Mouse (Mus musculus): Measurements from ENCODE around the gene Fmnl3. TPM values are rescaled to one million over a fixed set of nuclear protein-coding genes. Genes with fewer than 3 reads are reported as not detected.
"Not testable (repeated sequence)": the region's sequence is repeated elsewhere in the genome, so short reads cannot be mapped to it uniquely, and the experiment has no call there.

The Fmnl3 gene
- total RNA-seq, 2 experiments from 2014 or later: 0.61 to 0.70 TPM

DNA sequence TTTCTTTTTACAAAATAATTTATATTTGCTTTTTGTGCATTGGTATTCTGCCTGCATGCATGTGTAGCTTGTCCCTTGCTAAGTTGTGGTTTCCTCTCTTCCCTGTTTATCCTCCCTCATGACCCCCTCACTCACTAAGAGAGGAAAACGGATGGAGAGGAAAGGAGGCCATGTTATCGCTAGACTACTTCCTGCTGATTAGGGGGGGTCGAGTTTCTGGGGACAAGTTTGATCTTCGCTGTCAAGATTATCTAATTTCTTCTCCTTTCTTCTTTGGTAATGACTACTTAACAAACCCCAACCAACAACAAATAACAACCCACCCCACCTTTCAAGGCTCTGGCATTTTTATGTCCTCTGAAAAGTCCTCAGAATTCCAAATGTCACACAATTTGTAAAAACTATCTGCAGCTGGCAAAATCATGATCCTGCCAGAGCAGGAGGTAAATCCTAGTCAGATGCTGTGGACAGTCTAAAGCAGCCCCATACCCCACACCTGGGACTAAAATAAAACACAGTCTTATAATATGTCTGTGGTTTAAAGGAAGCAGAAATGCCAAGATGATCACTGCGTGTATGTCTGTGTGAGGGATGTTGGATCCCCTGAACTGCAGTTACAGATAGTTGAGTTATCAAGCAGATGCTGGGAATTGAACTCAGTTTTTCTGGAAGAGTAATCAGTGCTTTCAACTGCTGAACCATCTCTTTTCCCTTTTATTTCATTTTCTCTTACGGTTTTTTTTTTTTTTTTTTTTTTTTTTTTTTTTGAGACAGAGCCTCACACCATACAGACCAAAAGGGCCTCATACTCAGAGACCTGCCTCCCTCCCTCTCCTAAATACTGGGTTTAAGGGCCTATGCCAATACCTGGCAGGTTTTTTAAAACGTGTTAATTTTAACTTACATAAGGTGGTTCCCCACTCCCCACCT, 20.5 kb upstream of the Fmnl3 start:
- no peak for ATAC-seq (replicated peaks; ENCODE audit: low FRiP score, low TSS enrichment, poor library complexity, severe bottlenecking)

DNA sequence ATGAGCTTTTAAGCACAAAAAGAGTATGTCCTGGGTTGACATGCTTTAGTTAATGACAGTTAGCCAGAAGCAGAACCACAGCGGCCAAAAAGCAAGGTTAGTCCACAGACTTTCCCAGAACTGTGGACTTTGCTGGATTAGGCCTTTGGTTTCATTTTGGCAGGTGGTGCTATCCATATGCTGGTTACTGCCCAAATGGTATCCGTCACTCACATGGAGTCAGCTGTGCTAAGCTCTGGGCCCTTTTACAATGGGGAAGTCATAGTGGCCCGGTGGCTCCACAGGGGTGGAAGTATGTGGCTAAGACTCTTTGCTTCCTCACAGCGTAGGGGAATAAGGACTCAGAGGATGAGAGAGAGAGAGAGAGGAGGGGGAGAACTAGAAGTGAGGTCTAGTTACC, 17.7 kb upstream of the Fmnl3 start:
- no peak for ATAC-seq (replicated peaks; ENCODE audit: low FRiP score, low TSS enrichment, poor library complexity, severe bottlenecking)

DNA sequence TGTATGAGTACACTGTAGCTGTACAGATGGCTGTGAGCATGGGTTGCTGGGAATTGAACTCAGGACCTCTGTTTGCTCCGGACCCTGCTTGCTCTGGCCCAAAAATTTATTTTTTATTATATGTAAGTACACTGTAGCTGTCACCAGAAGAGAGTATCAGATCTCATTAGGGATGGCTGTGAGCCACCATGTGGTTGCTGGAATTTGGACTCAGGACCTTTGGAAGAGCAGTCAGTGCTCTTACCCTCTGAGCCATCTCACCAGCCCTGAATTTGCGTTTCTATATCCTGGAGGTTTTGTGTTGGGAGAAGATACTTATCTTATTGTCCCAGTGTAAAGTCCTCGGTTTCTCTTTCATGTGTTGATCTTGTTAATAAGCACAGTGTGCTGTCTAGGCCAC, 16.5 kb upstream of the Fmnl3 start:
- no peak for ATAC-seq (replicated peaks; ENCODE audit: low FRiP score, low TSS enrichment, poor library complexity, severe bottlenecking)

DNA sequence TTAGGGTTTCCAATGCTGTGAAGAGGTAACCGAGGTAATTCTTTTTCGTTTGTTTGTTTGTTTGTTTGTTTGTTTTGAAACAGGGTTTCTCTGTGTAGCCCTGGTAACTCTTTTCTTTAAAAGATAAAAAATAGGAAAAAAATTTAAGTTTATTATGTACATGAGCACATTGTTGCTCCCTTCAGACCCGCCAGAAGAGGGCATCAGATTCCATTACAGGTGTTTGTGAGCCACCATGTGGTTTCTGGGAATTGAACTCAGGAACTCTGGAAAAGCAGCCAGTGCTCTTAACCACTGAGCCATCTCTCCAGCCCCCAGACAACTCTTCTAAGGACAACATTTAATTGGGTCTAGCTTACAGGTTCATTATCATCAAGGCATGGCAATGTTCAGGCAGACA, 15.8 kb upstream of the Fmnl3 start:
- ATAC-seq (replicated peaks; ENCODE audit: low FRiP score, low TSS enrichment, poor library complexity, severe bottlenecking): not testable (repeated sequence)

DNA sequence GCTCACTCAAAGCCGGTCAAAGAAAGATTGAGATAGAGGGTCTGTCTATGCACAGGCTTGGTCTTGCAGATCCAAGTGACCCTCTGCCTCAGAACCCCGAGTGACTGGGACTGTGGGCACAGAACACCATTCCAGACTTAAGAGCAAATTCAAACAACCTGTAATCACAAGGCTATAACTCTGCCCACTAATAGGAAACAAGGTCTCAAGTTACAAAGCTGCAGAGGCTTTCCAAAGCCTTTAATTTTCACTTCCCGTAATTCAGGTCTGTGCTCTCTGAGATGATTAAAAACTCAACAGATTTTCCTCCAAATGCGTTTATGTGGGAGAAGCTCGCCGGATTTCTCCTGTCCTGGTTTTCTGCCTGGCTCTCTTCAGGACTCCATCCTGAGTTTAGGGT, 13.8 kb upstream of the Fmnl3 start:
- ATAC-seq (replicated peaks; ENCODE audit: low FRiP score, low TSS enrichment, poor library complexity, severe bottlenecking): no peak

DNA sequence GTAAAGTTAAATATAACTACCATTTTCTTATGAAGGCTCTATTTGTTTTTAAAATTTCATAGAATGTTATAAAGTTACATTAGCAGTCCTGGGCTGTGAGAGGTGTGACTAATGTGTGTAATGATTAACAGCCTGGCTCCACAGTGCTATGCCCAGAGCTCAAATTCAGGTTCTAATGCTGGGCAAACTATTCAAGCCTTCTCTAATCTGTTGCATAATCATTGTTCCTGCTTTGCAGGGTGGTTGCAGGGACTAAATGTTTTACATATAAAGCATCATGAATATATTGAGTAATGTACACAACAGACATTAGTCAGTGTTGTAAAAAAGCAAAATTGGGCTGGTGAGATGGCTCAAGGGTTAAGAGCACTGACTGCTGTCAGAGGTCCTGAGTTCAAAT, 12.6 kb upstream of the Fmnl3 start:
- ATAC-seq (replicated peaks; ENCODE audit: low FRiP score, low TSS enrichment, poor library complexity, severe bottlenecking): no peak

DNA sequence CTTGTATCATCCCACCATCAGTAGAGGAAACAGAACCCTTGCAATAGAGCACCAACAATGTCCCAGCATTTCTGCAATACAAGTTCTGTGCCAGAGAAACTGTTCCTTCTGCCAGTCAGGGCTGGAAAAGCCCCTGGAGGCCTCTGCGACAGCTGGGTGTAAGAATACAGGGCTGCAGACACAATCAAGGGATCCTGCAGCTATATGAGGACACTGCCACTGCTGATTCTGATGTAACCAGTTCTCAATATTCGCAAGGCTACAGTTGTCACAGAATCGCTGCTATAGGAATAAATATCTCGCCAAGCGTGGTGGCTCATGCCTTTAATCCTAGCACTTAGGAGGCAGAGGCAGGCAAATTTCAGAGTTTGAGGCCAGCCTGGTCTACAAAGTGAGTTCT, 6.0 kb upstream of the Fmnl3 start:
- ATAC-seq (replicated peaks; ENCODE audit: low FRiP score, low TSS enrichment, poor library complexity, severe bottlenecking): no peak

DNA sequence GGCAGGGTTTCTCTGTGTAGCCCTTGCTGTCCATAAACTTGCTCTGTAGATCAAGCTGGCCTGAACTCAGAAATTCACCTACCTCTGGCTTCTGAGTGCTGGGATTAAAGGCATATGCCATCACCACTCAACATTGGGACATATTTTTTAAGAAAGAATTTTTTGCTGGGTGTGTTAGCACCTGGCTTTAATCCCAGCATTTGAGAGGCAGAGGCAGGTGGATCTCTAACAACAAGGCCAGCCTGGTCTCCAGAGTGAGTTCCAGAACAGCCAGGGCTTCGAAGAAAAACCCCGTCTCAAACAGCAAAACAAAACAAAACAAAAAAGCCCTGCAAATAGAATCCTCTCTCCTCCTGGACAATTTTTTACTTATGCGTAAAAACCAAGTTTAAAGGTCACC, 5.3 kb upstream of the Fmnl3 start:
- no peak for ATAC-seq (replicated peaks; ENCODE audit: low FRiP score, low TSS enrichment, poor library complexity, severe bottlenecking)

DNA sequence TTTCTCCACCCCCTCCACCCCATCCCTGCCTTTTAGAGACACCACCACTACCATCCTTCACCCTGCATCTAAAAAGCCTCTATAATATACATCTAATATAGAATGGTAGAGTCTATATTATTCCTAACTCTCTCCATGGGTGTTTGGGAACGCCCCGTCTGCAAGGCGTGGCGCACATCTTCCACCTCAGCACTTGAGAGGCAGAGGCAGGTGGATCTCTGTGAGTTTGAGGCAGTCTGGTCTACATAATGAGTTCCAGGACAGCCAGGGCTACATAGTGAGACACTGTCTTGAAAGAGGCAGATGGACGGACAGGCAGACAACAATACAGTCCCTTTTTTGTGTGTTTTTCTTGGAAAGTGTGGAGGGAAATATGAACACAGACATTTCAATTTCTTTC, 4.8 kb upstream of the Fmnl3 start:
- no peak for ATAC-seq (replicated peaks; ENCODE audit: low FRiP score, low TSS enrichment, poor library complexity, severe bottlenecking)

DNA sequence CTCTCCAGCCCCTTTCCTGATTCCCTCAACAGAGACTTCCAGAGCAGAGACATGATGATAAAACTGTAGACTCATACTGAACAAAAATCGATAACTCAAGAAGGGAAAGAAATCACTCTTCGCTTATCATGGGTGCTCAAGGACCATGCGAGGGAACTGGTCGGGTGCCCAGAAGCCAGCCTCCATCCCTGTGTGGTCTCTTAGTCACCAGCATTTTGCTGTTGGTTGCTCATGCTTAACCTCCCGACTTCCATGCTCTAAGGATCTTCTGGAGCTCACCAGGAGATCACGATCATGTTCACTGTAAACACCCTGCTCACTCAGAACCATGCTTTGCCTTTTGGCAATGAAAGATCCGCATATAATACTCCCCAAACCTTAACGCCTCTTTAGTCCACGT, 2.5 kb upstream of the Fmnl3 start:
- no peak for ATAC-seq (replicated peaks; ENCODE audit: low FRiP score, low TSS enrichment, poor library complexity, severe bottlenecking)

DNA sequence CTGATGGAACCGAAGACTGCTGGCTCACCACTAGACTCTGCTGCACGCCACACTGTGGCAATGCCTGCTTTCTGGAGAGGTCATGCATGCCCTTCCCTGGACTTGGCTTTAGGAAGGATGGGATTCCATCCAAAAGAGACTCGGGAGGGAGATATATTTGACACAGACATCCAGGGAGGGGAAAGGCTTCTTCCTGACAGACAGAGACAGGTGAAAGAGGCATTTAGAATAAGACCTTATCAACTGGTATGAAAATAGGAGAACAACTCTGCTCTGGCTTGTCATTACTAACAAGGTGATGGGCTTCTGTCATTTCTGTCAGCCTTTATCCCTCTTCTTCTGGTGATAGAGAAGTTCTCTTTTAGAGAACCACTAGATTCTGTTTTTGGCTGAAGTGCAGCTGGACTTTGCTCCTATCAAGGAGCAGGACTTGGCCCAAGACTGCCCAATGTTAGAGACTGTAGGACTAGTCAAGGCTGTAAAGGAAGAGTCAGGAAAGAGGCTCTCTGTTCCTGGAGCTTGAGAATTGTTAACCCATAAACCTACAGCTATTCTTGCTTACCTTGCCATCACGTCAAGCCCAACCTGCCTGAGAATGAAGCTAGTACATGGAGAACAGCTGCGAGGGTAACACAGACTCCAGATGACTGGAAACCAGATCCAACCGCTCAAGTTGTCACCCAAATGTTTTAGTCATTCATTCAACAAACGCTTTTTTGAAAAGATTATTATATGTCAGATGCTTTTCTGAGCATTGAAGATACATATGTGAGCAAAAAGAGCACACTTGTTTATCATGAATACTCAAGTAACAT, 1.5 kb upstream of the Fmnl3 start:
- ATAC-seq (replicated peaks; ENCODE audit: low FRiP score, low TSS enrichment, poor library complexity, severe bottlenecking): no peak

DNA sequence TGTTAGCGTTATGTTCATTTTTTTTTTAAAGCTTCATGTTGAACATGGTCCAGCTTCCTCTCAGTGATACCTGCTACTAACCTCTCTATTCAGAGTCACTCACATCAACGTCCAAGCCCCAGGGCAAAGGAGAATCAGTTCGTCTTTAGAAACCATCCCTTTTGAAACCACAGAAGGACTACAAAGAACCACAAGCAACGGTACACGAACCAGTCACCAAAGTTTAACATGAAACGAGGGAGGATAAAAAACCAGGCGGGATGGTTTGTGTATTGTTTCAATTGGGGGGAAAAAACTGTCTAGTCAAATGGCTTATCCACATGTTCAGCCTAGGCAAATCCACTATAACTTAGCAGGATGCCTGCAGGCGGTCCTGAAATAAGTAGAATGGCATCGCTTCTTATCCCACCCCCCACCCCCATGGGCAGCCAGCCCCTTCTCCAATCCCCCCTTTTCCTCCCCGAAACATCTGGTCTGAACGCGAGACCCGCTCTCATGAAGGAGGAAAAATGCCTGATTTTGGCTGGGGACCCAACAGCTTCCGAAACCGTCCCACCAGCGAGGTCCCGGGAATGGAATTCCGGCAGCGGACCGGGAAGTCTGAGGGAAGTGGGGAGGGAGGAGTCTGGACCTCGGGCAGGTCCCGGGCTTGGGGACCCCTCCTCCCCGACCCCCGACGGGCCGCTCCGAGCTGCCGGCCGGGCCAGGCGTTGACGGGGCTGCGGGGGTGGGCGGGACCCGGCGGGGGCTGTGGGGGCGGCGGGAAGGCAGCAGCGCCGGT, 701 bp downstream of the Fmnl3 start:
- no peak for ATAC-seq (replicated peaks; ENCODE audit: low FRiP score, low TSS enrichment, poor library complexity, severe bottlenecking)

DNA sequence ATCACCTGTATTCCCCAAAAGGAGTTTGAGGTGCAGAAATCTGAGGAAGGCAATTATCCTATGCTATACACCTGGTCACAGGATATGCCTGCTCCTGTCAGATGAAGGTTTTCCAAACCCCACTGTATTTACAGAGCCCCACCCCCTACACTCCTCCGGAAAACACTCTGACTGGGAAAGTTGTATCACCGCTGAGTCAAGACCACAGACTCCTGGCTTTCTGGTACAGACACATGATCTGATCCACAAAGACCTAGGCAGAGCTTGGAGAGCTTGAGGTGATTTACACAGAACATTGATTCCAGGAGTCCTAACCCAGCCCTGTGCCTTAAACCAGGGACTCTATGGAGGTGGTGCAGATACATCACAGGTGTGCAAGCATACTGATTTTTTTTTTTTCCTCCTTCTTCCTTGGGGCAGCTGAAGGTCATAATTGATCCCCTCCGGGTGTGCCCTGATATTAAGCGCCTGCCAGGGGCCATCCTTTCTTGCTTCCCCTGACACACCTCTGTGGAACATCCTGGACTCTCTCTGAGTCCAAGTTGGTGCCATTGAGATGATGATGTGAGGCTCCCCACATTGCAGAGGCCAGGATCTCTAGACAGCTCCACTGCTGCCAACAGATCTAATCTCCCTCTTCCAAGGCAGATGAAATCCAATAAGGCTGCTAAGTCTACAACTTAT, 1.6 kb downstream of the Fmnl3 start:
- ATAC-seq (replicated peaks; ENCODE audit: low FRiP score, low TSS enrichment, poor library complexity, severe bottlenecking): no peak

DNA sequence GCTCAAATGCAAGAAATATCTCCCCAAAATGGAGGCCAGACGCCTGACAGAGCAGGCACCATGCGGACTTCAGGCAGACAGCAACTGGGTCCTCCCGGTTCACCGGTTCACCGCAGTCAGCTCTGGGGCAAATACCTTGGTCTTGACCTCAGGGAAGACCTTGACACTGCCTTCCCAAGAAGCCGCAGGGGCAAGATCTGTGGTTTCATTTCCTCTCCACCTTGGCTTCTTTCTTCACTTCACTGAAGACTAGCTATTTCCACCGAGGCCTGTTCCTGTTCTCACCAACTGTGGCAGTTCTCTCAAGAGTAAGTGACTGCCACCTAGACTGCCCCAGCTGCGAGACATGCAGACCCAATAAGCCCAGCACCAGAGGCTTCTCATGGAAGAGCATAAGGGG, 5.4 kb downstream of the Fmnl3 start:
- ATAC-seq (replicated peaks; ENCODE audit: low FRiP score, low TSS enrichment, poor library complexity, severe bottlenecking): no peak

DNA sequence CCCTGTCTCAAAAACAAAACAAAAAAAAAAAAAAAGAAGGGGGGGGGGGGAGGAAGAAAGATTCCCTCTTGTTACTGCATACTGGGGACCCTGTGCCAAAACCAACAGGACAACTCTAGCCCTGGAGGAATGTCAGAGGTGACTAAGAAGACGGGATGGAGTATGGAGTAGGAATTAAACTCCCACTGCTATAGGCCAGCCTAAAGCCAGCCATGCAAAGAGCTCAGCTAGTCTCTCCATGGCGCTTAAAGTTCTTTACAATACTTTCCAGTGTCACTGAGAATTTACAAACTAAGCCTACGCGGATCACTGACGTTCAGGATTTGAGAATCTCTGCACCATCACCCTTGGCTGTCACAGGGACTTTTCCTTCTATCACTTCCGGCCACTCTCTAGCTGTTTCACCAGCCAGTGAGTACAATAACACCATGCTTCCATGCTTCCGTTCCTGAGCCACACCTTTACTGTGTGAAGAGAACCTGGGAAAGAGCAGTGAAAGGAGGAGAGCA, 6.2 kb downstream of the Fmnl3 start:
- no peak for ATAC-seq (replicated peaks; ENCODE audit: low FRiP score, low TSS enrichment, poor library complexity, severe bottlenecking)

DNA sequence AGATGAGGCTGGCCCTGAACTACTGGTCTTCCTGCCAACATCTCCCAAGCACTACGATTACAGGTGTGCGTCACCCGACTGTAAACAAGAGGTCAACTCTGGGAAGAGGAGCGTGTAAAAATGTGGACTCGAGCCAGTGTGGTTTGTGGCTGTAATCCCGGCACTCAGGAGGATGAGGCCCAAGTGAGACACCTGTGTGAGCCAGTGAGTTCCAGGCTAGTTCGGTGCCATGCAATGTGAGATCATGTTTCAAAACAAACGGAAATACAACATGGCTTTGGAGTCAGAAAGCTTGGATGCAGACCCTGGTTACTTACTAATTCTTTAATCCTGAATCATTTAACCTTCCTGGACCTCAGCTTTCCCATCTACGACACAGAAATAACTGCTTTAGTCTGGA, 11.3 kb downstream of the Fmnl3 start:
- ATAC-seq (replicated peaks; ENCODE audit: low FRiP score, low TSS enrichment, poor library complexity, severe bottlenecking): no peak

DNA sequence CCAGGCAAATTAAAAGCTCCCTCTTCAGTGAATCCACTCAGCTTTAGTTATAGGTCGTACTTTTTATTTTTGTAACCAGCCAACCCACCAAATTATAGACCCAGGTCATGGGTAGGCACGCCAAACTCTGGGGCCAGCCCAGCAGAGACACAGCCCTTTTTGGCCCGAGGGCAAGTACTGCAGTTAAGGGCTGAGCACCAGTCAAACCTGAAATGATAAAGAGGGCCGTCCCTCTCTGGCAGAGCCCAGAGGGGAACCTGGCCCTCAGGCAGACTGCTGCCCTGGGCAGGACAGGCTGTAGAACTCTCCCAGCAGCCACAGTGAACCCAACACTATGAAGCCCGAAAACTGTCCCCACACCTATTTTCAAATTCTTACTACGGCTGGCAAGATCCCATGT, 13.8 kb downstream of the Fmnl3 start:
- no peak for ATAC-seq (replicated peaks; ENCODE audit: low FRiP score, low TSS enrichment, poor library complexity, severe bottlenecking)

DNA sequence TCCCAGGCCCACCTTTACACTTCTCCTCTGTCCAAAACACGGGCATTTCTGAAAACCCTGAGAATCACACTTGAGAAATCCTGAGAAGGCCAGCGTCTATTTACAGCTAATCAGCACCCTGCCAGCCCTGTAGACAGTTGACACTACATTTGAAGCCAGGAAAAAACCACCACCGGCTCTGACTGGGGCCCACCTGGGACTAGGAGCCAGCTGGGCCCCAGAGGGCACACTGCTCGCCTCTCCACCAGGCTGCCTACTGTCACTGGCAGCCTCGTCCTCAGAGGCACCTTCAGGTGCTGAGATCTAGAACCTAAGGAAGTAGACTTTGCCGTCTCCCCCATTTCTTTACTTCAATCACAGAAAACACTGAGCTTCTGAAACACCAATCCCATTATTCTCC, 14.6 kb downstream of the Fmnl3 start:
- no peak for ATAC-seq (replicated peaks; ENCODE audit: low FRiP score, low TSS enrichment, poor library complexity, severe bottlenecking)

DNA sequence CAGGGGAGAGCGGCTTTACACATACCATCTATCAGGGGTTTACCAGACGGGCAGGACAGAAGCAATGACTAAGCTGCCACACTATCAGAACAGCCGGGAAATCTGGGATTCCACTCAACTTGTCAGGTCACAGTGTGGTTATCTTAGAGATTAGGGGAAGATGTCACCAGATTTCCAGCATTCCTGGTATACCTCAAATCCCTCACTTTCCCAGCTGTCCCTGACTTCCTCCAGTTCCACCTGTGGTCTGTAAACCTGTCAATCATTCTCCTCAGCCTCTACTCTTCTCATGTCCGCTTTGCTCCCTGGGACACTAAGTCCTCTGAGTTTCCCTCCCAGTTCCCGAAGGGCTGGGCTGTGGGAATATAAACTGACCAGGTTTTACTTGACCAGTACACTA, 18.0 kb downstream of the Fmnl3 start:
- ATAC-seq (replicated peaks; ENCODE audit: low FRiP score, low TSS enrichment, poor library complexity, severe bottlenecking): no peak

Data from megakaryocyte-erythroid progenitor cell, adult 5-6 weeks (primary cell).